Mouse (Mus musculus) cerebellum, adult 2 months (tissue): ENCODE measurements at regions not wholly inside any gene's neighbourhood (a gene's known extent, or its start where the extent isn't known, plus 50 kb on each side); places are given as distances from the start of the nearest gene placed in this dataset.

Experiments
- DNase-seq, 2 experiments: peaks; one replicate each; pipeline ENCODE4 v3.0.0; 2021
- H3K27ac ChIP-seq: fragments of 200-500 bp; 2 replicates; pipeline ENCODE4 v1.5.1; 2012; ENCODE audit warnings: low read length, control low read depth, inconsistent platforms; ENCODE audit not compliant: insufficient read depth
- H3K27me3 ChIP-seq: fragments of 200-500 bp; 2 replicates; pipeline ENCODE4 v1.6.1; 2012; ENCODE audit warnings: inconsistent platforms, mild to moderate bottlenecking, low read length, moderate library complexity; ENCODE audit not compliant: control insufficient read depth, insufficient read depth
- H3K4me1 ChIP-seq: fragments of 200-500 bp; 2 replicates; pipeline ENCODE4 v1.6.1; 2011; ENCODE audit warnings: low read length; ENCODE audit not compliant: control insufficient read depth, insufficient read depth
- H3K4me3 ChIP-seq: fragments of 200-500 bp; replicated peaks from 2 replicates; pipeline ENCODE3; 2011; ENCODE audit warnings: mild to moderate bottlenecking, low read depth, low read length, control low read depth; ENCODE audit not compliant: insufficient read depth
- CTCF ChIP-seq: fragments of 200-500 bp; IDR thresholded peaks from 2 replicates; pipeline ENCODE4 v1.5.1; 2011; ENCODE audit warnings: low read depth, mild to moderate bottlenecking, control low read depth, low read length, moderate library complexity, borderline replicate concordance; ENCODE audit not compliant: insufficient read depth
- POLR2A ChIP-seq: fragments of 200-500 bp; IDR thresholded peaks from 2 replicates; pipeline ENCODE4 v1.6.1; 2011; ENCODE audit warnings: low read length, control low read depth, borderline replicate concordance; ENCODE audit not compliant: insufficient read depth
- WGBS: fragments of 180-500 bp; shearing (Covaris S2); methylation state at CpG from one replicate; pipeline ENCODE4 v1.1.7; 2018; 5-methylcytosine and 5-hydroxymethylcytosine counted together

DNA sequence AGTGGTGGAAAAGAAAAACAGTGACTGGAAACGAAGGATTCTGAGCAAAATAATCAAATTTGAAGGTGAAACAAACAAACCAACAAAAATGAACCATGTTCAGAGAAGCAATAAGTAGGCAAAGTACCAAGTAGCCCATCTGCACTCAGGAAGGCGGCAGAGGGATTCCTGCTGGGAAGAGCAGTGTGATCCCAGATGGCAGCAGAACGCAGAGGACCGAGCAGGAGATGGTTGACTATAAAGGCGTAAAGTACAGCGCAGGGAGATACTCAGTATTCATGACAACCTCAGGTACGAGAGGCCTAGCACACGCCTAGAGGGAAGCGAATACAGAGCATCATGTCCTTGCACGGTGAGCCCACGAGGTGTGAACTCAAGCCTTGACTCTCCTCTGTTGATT, 203.2 kb upstream of the Tas2r119 start:
- Histone ChIP-seq H3K4me3 (no peak overlapping the region), H3K27me3 (no peaks in the 10 kb centered on the region), H3K27ac (peak overlapping the region; percentile 92), H3K4me1 (peaks cover 12% of the 10 kb centered on the region; the same call in 1 of the 2 replicates)
- TF ChIP-seq CTCF, result no peak
- TF ChIP-seq POLR2A, result no peak
- peak; percentile 90 to 93 for DNase-seq
- 14% methylated on average over 11 of the region's 11 CpGs for WGBS

GRCm38 (mm10) chr15:31976461-31976860, 200.6 kb upstream of the Tas2r119 start:
- DNase-seq, result no peak
- Histone ChIP-seq H3K4me1 (peaks cover 12% of the 10 kb centered on the region; the same call in 1 of the 2 replicates), H3K27me3 (no peaks in the 10 kb centered on the region), H3K4me3 (no peak overlapping the region), H3K27ac (no peak overlapping the region)
- TF ChIP-seq POLR2A (no peak), CTCF (no peak)
- 53% methylated on average over 4 of the region's 4 CpGs for WGBS

DNA sequence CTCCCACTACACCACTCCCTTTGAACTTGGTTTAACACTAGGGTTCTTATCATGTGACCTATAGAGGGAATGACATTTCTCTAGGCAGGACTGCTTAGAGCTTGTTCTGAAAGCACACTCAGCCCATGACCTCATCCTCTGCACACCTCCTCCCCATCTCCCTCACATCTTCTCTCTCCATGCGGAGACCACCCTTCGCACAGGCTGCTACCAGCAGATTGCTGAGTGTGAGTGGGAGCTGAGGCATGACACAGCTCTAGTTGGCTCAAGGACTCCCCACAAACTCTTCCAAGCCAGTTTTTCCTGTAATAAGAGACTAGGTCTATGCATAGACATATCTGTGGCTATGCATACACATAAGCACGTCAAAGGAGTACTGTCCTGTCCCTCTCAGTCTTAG, 199.5 kb upstream of the Tas2r119 start:
- no peak for DNase-seq
- Histone ChIP-seq H3K27me3 (no peaks in the 10 kb centered on the region), H3K27ac (no peak overlapping the region), H3K4me1 (peaks cover 12% of the 10 kb centered on the region; the same call in 1 of the 2 replicates), H3K4me3 (no peak overlapping the region)
- 94% methylated on average over 3 of the region's 3 CpGs for WGBS
- TF ChIP-seq POLR2A (no peak), CTCF (no peak)

GRCm38 (mm10) chr15:31979961-31980360, 197.1 kb upstream of the Tas2r119 start:
- WGBS, result 88% methylated on average over 7 of the region's 7 CpGs
- no peak for TF ChIP-seq CTCF
- no peak for TF ChIP-seq POLR2A
- no peaks in the 10 kb centered on the region for H3K27me3 ChIP-seq
- no peak overlapping the region for H3K4me3 ChIP-seq
- no peak overlapping the region for H3K27ac ChIP-seq
- peaks cover 3% of the 10 kb centered on the region; the same call in 1 of the 2 replicates for H3K4me1 ChIP-seq
- DNase-seq, result no peak

DNA sequence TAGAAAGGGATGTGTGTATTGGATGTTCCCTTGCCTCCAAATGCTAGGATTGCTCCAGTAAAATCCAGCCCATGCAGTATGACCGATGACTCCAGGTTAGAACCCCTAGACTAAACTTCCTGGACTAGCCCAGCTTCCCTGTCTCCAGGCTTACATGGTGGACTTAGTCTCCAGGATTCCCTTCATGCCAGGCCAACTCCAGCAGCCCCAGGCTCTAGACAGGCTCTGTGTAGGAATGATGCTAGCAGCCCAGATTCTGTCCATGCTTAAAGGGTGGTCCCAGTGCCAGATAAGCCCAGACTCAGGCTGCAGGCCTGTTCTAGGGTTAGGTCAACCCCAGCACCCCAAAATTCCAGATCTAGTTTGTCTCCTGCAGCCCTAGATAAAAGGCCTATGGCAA, 196.3 kb upstream of the Tas2r119 start:
- no peak overlapping the region for H3K27ac ChIP-seq
- H3K4me1 ChIP-seq, result no peaks in the 10 kb centered on the region; the same call in 1 of the 2 replicates
- no peak for TF ChIP-seq CTCF
- TF ChIP-seq POLR2A, result no peak
- H3K4me3 ChIP-seq, result no peak overlapping the region
- 100% methylated on average over 1 of the region's 1 CpGs for WGBS
- DNase-seq, result no peak
- no peaks in the 10 kb centered on the region for H3K27me3 ChIP-seq

- no peak for TF ChIP-seq CTCF
- TF ChIP-seq POLR2A, result no peak
Observed at GRCm38 (mm10) chr15:31987291-31987690, 189.8 kb upstream of the Tas2r119 start.

DNA sequence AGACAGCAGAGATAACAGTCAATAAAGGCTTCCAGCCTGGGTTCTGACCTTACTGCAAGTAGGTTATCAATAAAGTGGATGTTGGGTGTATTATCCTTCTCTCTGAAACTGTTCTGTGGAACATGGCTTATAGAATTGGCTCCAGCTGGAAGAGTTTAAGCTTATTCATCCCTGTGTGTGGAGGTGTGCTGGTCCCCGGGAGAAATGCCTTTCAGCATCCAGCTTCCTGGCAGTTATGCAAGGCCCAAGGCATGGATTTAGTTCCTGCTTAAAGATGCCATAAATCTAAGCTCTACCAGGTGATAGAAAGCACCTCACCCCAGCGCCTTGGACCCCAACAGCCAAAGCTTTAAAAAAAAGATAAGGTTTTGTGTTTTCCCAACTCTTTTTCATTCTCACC, 188.0 kb upstream of the Tas2r119 start:
- Histone ChIP-seq H3K4me3 (no peak overlapping the region), H3K27me3 (no peaks in the 10 kb centered on the region), H3K27ac (peak overlapping the region; percentile 71), H3K4me1 (peaks cover 24% of the 10 kb centered on the region)
- peak in 1 of 2 experiments; percentile 52 for DNase-seq
- 29% methylated on average over 2 of the region's 2 CpGs for WGBS
- TF ChIP-seq POLR2A (no peak), CTCF (no peak)

More at GRCm38 (mm10) chr15:31987291-31987690, 189.8 kb upstream of the Tas2r119 start:
- WGBS, result 55% methylated on average over 3 of the region's 3 CpGs
- H3K27me3 ChIP-seq, result no peaks in the 10 kb centered on the region
- peak in 1 of 2 experiments; percentile 52 for DNase-seq
- no peak overlapping the region for H3K4me3 ChIP-seq
- H3K27ac ChIP-seq, result no peak overlapping the region
- peaks cover 24% of the 10 kb centered on the region for H3K4me1 ChIP-seq

DNA sequence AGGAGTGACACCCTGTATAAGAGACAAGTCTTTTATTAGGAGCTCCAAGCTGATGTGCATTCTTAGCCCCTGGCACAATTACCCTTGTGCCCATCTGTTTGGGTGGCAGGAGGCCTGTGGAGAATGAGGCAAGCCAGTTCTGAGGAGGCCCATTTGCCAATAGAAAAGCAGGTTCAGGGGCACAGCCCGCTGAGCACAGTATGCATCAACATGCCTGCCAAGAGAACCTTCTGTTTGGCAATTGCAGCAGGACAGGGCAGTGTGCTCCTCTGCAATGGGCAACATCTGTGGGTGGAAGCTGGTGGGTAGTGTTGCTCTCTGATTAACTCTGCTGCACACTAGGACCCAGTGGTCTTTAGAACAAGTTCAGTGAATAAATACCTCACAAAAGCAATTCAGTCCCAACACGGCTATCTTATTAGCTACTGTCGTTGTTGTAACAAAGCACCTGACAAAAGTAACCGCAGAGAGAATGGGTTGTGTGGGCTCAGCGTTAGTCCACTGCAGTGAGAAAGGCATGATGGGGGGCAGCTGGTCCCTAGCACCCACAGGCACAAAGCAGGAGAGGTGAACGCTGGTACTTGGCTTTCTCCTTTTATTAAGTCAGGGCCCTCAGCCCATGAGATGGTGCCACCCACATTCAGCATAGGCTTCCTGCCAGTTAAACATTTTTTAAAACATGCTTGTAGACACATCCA, 187.3 kb upstream of the Tas2r119 start:
- Histone ChIP-seq H3K27ac (peak overlapping the region; percentile 77), H3K4me1 (peaks cover 24% of the 10 kb centered on the region), H3K4me3 (no peak overlapping the region), H3K27me3 (no peaks in the 10 kb centered on the region)
- DNase-seq, result peak; percentile 95 to 97
- TF ChIP-seq CTCF, result no peak
- 13% methylated on average over 6 of the region's 6 CpGs for WGBS
